8 mouse cellular contexts compared by ENCODE assay signal in genomic region chr2:74726551-74726950, GRCm38 (mm10). TPM values are rescaled to one million over a fixed set of nuclear protein-coding genes. Genes with fewer than 3 reads are reported as not detected.
DNase-seq lines count a peak whose midpoint lies in the region; ATAC-seq and TF ChIP-seq lines count a peak whose summit lies in the region.
"Had no signal": no experiment of that assay in that cellular context is flagged by ENCODE, and none has a peak within 500 bp of the region (broad histone marks: within the 10 kb centered on the region; RNA-seq: fewer than 3 reads in every experiment).

Gene Gm28230, plus strand, starts transcription at chr2:74726728.

- no peaks in the 10 kb centered on the region for H3K4me1 ChIP-seq in lung, embryonic 16.5 days (replicated peaks; ENCODE audit: control insufficient read depth, insufficient read depth, low read length)
- peaks cover 57% of the 10 kb centered on the region for H3K4me1 ChIP-seq in hindbrain, embryonic 13.5 days (replicated peaks)
- H3K4me1 ChIP-seq in limb, embryonic 15.5 days, result peaks cover 15% of the 10 kb centered on the region
- H3K4me1 ChIP-seq in stomach, postnatal 0 days (replicated peaks; ENCODE audit: control insufficient read depth, insufficient read depth), result no peaks in the 10 kb centered on the region

- H3K9ac ChIP-seq in lung, embryonic 16.5 days (ENCODE audit: low read length), result no peak within 1 kb of the TSS
- peak within 1 kb of the TSS; percentile 87 for H3K9ac ChIP-seq in hindbrain, embryonic 13.5 days
- no peak within 1 kb of the TSS for H3K9ac ChIP-seq in limb, embryonic 15.5 days
- no peak within 1 kb of the TSS for H3K9ac ChIP-seq in stomach, postnatal 0 days (ENCODE audit: low read length)

- peaks cover 97% of the 10 kb centered on the region for H3K27me3 ChIP-seq in lung, embryonic 16.5 days (ENCODE audit: control insufficient read depth, insufficient read depth, low read depth, low read length)
- peaks cover 96% of the 10 kb centered on the region for H3K27me3 ChIP-seq in hindbrain, embryonic 13.5 days
- H3K27me3 ChIP-seq in limb, embryonic 15.5 days, result peaks cover 95% of the 10 kb centered on the region
- peaks cover 35% of the 10 kb centered on the region for H3K27me3 ChIP-seq in stomach, postnatal 0 days (ENCODE audit: control insufficient read depth, insufficient read depth, low read length)

- peak within 1 kb of the TSS; percentile 26; the same call in 1 of the 2 replicates for H3K4me2 ChIP-seq in lung, embryonic 16.5 days (ENCODE audit: low read depth, low read length)
- peak within 1 kb of the TSS; percentile 83 for H3K4me2 ChIP-seq in hindbrain, embryonic 13.5 days
- peak within 1 kb of the TSS; percentile 43 for H3K4me2 ChIP-seq in limb, embryonic 15.5 days
- peak within 1 kb of the TSS; percentile 23; the same call in 1 of the 2 replicates for H3K4me2 ChIP-seq in stomach, postnatal 0 days (replicated peaks; ENCODE audit: low read depth)

- WGBS in lung, embryonic 16.5 days, result 11% methylated on average over 5 of the region's 5 CpGs
- WGBS in hindbrain, embryonic 13.5 days, result 5% methylated on average over 5 of the region's 5 CpGs
- WGBS in limb, embryonic 15.5 days, result 41% methylated on average over 5 of the region's 5 CpGs
- 30% methylated on average over 5 of the region's 5 CpGs for WGBS in stomach, postnatal 0 days

- peak within 1 kb of the TSS; percentile 24 for H3K4me3 ChIP-seq in lung, embryonic 16.5 days (ENCODE audit: low read length)
- peak within 1 kb of the TSS; percentile 57 for H3K4me3 ChIP-seq in hindbrain, embryonic 13.5 days
- peak within 1 kb of the TSS; percentile 33 for H3K4me3 ChIP-seq in limb, embryonic 15.5 days
- H3K4me3 ChIP-seq in stomach, postnatal 0 days (ENCODE audit: low read depth, low read length), result peak within 1 kb of the TSS; percentile 12

- H3K36me3 ChIP-seq in lung, embryonic 16.5 days (ENCODE audit: control insufficient read depth, insufficient read depth, low read length), result no peaks in the 10 kb centered on the region
- H3K36me3 ChIP-seq in hindbrain, embryonic 13.5 days, result no peaks in the 10 kb centered on the region
- no peaks in the 10 kb centered on the region for H3K36me3 ChIP-seq in limb, embryonic 15.5 days
- H3K36me3 ChIP-seq in stomach, postnatal 0 days (ENCODE audit: control insufficient read depth, insufficient read depth, low read length), result no peaks in the 10 kb centered on the region

- ATAC-seq in lung, embryonic 16.5 days (ENCODE audit: low read depth), result no peak
- ATAC-seq in hindbrain, embryonic 13.5 days (ENCODE audit: low FRiP score), result peak; percentile 41; the same call in 1 of the 2 replicates
- no peak for ATAC-seq in limb, embryonic 15.5 days (ENCODE audit: insufficient number of reproducible peaks, low FRiP score, low TSS enrichment, low read depth)
- ATAC-seq in stomach, postnatal 0 days (ENCODE audit: low FRiP score, low TSS enrichment), result no peak

- no peaks in the 10 kb centered on the region for H3K9me3 ChIP-seq in lung, embryonic 16.5 days (ENCODE audit: control insufficient read depth, low read length)
- no peaks in the 10 kb centered on the region for H3K9me3 ChIP-seq in hindbrain, embryonic 13.5 days
- H3K9me3 ChIP-seq in limb, embryonic 15.5 days, result no peaks in the 10 kb centered on the region
- no peaks in the 10 kb centered on the region for H3K9me3 ChIP-seq in stomach, postnatal 0 days (ENCODE audit: control insufficient read depth, low read length)

- no peak for DNase-seq in lung, postnatal 14 days
- no peak for DNase-seq in stomach, postnatal 0 days (ENCODE audit: low spot score)
- no peak for DNase-seq in urinary bladder, postnatal 25 days (ENCODE audit: low spot score)
- DNase-seq in layer of hippocampus, adult 8-10 months (ENCODE audit: low spot score in 2 of 2), result no peak

- no peak within 1 kb of the TSS for H3K27ac ChIP-seq in lung, embryonic 16.5 days (ENCODE audit: low read length)
- H3K27ac ChIP-seq in hindbrain, embryonic 13.5 days, result peak within 1 kb of the TSS; percentile 97
- no peak within 1 kb of the TSS for H3K27ac ChIP-seq in limb, embryonic 15.5 days
- H3K27ac ChIP-seq in stomach, postnatal 0 days (replicated peaks), result no peak within 1 kb of the TSS

- no peak for TF ChIP-seq EP300 in stomach, postnatal 0 days (optimal IDR thresholded peaks at IDR 0.05)

- no peak for TF ChIP-seq CTCF in stomach, postnatal 0 days (IDR thresholded peaks at IDR 0.05; ENCODE audit: low read depth)

RNA-seq across cellular contexts. Expression of gene Gm28230, which starts in this region (rescaled TPM):
- polyA plus RNA-seq in lung, embryonic 16.5 days (2015; fragmentation: Nextera tagmentation; extraction: Ambion mirVana), result not detected in 2 replicates
- polyA plus RNA-seq in hindbrain, embryonic 13.5 days (2015; fragmentation: Nextera tagmentation; extraction: Ambion mirVana), result 1.3 and 1.5 TPM in 2 replicates
- 0.08 and 0.11 TPM in 2 replicates for polyA plus RNA-seq in limb, embryonic 15.5 days (2015; fragmentation: Nextera tagmentation; extraction: Ambion mirVana)
- not detected in 2 replicates for polyA plus RNA-seq in stomach, postnatal 0 days (2015; fragmentation: Nextera tagmentation; extraction: Ambion mirVana)
- not detected for total RNA-seq in layer of hippocampus, adult 8-10 months (2022)
- total RNA-seq: hematopoietic stem cell, adult 5-6 weeks had no signal

Comparison
In these comparisons a context has a peak if more than half of its experiments do, and no peak if none do; other contexts are left out.
1. H3K4me2 ChIP-seq: peak in every context shown above with its lines; median percentile 83 in hindbrain, embryonic 13.5 days; 43 in limb, embryonic 15.5 days; 26 in lung, embryonic 16.5 days; 23 in stomach, postnatal 0 days.